Mouse (Mus musculus) liver, embryonic 14.5 days (tissue): Measurements from ENCODE around the gene Pik3ap1. TPM values are rescaled to one million over a fixed set of nuclear protein-coding genes. Genes with fewer than 3 reads are reported as not detected.
A peak's percentile ranks its signal among the peaks of the same experiment; 100 is the strongest.

Source experiments
- ATAC-seq: fragments of 200-750 bp; cut with Nextera tagmentation; 2 replicates; pipeline ENCODE4 v1.8.0; 2017; ENCODE audit warnings: moderate number of reproducible peaks, mild to moderate bottlenecking, moderate library complexity; ENCODE audit not compliant: insufficient read depth
- DNase-seq, 3 experiments: peaks; one replicate each; pipeline ENCODE4 v3.0.0-alpha.2; 2012 to 2013; ENCODE audit warnings: low read depth in 3 of 3, low spot score in 3 of 3
- H3K27ac ChIP-seq: fragments of 300-500 bp; sonication (generic); 2 replicates; pipeline ENCODE4 v1.5.1; 2014; ENCODE audit warnings: moderate library complexity, mild to moderate bottlenecking, control low read depth, inconsistent platforms
- H3K27me3 ChIP-seq: fragments of 300-500 bp; sonication (generic); 2 replicates; pipeline ENCODE4 v1.6.1; 2014; ENCODE audit warnings: mild to moderate bottlenecking, low read length, moderate library complexity; ENCODE audit not compliant: control insufficient read depth, insufficient read depth
- H3K36me3 ChIP-seq: fragments of 300-500 bp; sonication (generic); replicated peaks from 2 replicates; pipeline ENCODE4 v1.6.1; 2014; ENCODE audit warnings: low read depth; ENCODE audit not compliant: control insufficient read depth, insufficient read depth
- H3K4me1 ChIP-seq, 2 experiments: fragments of 200-500 bp in 1 of 2; fragments of 300-500 bp in 1 of 2; sonication (generic) in 1 of 2; replicated peaks; 2 replicates each; pipeline ENCODE4 v1.6.1; 2012 to 2014; ENCODE audit warnings: antibody characterized with exemption in 1 of 2, inconsistent platforms in 1 of 2, low read length in 1 of 2; ENCODE audit not compliant: control insufficient read depth in 2 of 2, insufficient read depth in 2 of 2
- H3K4me2 ChIP-seq: fragments of 300-500 bp; sonication (generic); 2 replicates; pipeline ENCODE4 v1.6.1; 2014; ENCODE audit warnings: low read depth, mild to moderate bottlenecking, control low read depth, moderate library complexity
- H3K4me3 ChIP-seq, 2 experiments: fragments of 200-500 bp in 1 of 2; fragments of 300-500 bp in 1 of 2; sonication (generic) in 1 of 2; 2 replicates each; pipeline ENCODE4 v1.5.1; 2012 to 2014; ENCODE audit warnings: low read depth in 2 of 2, low read length in 2 of 2, mild to moderate bottlenecking in 2 of 2, control low read depth in 1 of 2, inconsistent platforms in 1 of 2, moderate library complexity in 1 of 2; ENCODE audit not compliant: insufficient read depth in 1 of 2
- H3K9ac ChIP-seq: fragments of 300-500 bp; sonication (generic); replicated peaks from 2 replicates; pipeline ENCODE4 v1.6.1; 2014; ENCODE audit warnings: mild to moderate bottlenecking, control low read depth, moderate library complexity
- H3K9me3 ChIP-seq: fragments of 300-500 bp; sonication (generic); 2 replicates; pipeline ENCODE4 v1.6.1; 2016; ENCODE audit warnings: low read length, mixed read lengths; ENCODE audit not compliant: control insufficient read depth
- CTCF ChIP-seq: IDR thresholded peaks from 2 replicates; pipeline ENCODE4 v1.5.1; 2016; ENCODE audit warnings: antibody characterized with exemption, low read depth, control low read depth
- EP300 ChIP-seq: IDR thresholded peaks from 2 replicates; pipeline ENCODE4 v1.6.1; 2016; ENCODE audit warnings: antibody characterized with exemption, low read depth
- WGBS: fragments of 180-500 bp; shearing (Covaris S2); extraction: QIAGEN DNeasy Blood & Tissue Kit; methylation state at CpG from one replicate; pipeline ENCODE4 v1.1.7; 2014; ENCODE audit not compliant: insufficient replicate concordance; 5-methylcytosine and 5-hydroxymethylcytosine counted together
- polyA plus RNA-seq, 2 experiments: library from polyadenylated mRNA; depleted of rRNA in 1 of 2; stranded (reverse) in 1 of 2; unstranded in 1 of 2; fragments of >200 nt; fragmentation: Nextera tagmentation in 1 of 2; extraction: Ambion mirVana in 1 of 2; gene quantifications; 2 replicates each; pipeline versions ENCODE4 v1.2.1 to v1.2.3; 2012 to 2014

Gene Pik3ap1
- polyA plus RNA-seq, 2 experiments, result 3.8 to 4.9 TPM

- 67% methylated on average over 3 of the region's 3 CpGs for WGBS
- Histone ChIP-seq H3K4me3 (no peak overlapping the region), H3K27me3 (no peaks in the 10 kb centered on the region), H3K4me1 (peaks cover 7 to 20% of the 10 kb centered on the region in 2 experiments), H3K27ac (no peak overlapping the region), H3K9me3 (no peaks in the 10 kb centered on the region), H3K9ac (no peak overlapping the region), H3K4me2 (no peak overlapping the region), H3K36me3 (no peaks in the 10 kb centered on the region)
- no peak for TF ChIP-seq EP300
- TF ChIP-seq CTCF, result no peak
- DNase-seq, result no peak
- no peak for ATAC-seq
Observed at GRCm38 (mm10) chr19:41349624-41350023, 35.3 kb downstream of the Pik3ap1 start.

GRCm38 (mm10) chr19:41348161-41348560 is 36.7 kb downstream of the Pik3ap1 start:
- DNase-seq (no peak), ATAC-seq (no peak)
- no peaks in the 10 kb centered on the region for H3K36me3 ChIP-seq
- H3K27me3 ChIP-seq, result no peaks in the 10 kb centered on the region
- H3K4me3 ChIP-seq, result no peak overlapping the region
- no peak for TF ChIP-seq CTCF
- TF ChIP-seq EP300, result no peak
- H3K27ac ChIP-seq, result no peak overlapping the region
- H3K9me3 ChIP-seq, result no peaks in the 10 kb centered on the region
- WGBS, result 65% methylated on average over 3 of the region's 3 CpGs
- H3K9ac ChIP-seq, result no peak overlapping the region
- H3K4me1 ChIP-seq, result peaks cover 7 to 22% of the 10 kb centered on the region in 2 experiments
- no peak overlapping the region for H3K4me2 ChIP-seq

- Histone ChIP-seq H3K9ac (no peak overlapping the region), H3K27ac (no peak overlapping the region), H3K4me2 (no peak overlapping the region), H3K9me3 (no peaks in the 10 kb centered on the region), H3K4me1 (peaks cover 7 to 22% of the 10 kb centered on the region in 2 experiments), H3K27me3 (no peaks in the 10 kb centered on the region), H3K36me3 (no peaks in the 10 kb centered on the region), H3K4me3 (no peak overlapping the region)
- peak in 2 of 3 experiments; percentile 34 to 39 for DNase-seq
- 71% methylated on average over 4 of the region's 4 CpGs for WGBS
- TF ChIP-seq EP300 (no peak), CTCF (no peak)
- no peak for ATAC-seq
Observed at GRCm38 (mm10) chr19:41347326-41347725, 37.6 kb downstream of the Pik3ap1 start.

GRCm38 (mm10) chr19:41346099-41346850 is 38.6 kb downstream of the Pik3ap1 start:
- no peaks in the 10 kb centered on the region for H3K36me3 ChIP-seq
- no peak overlapping the region for H3K4me2 ChIP-seq
- H3K27ac ChIP-seq, result no peak overlapping the region
- no peak for TF ChIP-seq CTCF
- TF ChIP-seq EP300, result no peak
- WGBS, result 63% methylated on average over 11 of the region's 11 CpGs
- no peak overlapping the region for H3K4me3 ChIP-seq
- ATAC-seq, result no peak
- H3K27me3 ChIP-seq, result no peaks in the 10 kb centered on the region
- no peak overlapping the region for H3K9ac ChIP-seq
- H3K9me3 ChIP-seq, result no peaks in the 10 kb centered on the region
- H3K4me1 ChIP-seq, result peaks cover 7 to 22% of the 10 kb centered on the region in 2 experiments
- no peak for DNase-seq

GRCm38 (mm10) chr19:41345028-41345741 is 39.7 kb downstream of the Pik3ap1 start:
- H3K27ac ChIP-seq, result peak overlapping the region; percentile 33
- no peak for TF ChIP-seq EP300
- TF ChIP-seq CTCF, result no peak
- H3K9ac ChIP-seq, result no peak overlapping the region; the same call in 1 of the 2 replicates
- H3K4me3 ChIP-seq, result peak overlapping the region in 1 of 2 experiments; percentile 14; a peak in 1 of 4 replicates
- peak overlapping the region; percentile 46 for H3K4me2 ChIP-seq
- peaks cover 7 to 22% of the 10 kb centered on the region in 2 experiments for H3K4me1 ChIP-seq
- H3K9me3 ChIP-seq, result no peaks in the 10 kb centered on the region
- DNase-seq, result no peak
- WGBS, result 17% methylated on average over 11 of the region's 11 CpGs
- no peaks in the 10 kb centered on the region for H3K36me3 ChIP-seq
- peak; percentile 21; the same call in 1 of the 2 replicates for ATAC-seq
- no peaks in the 10 kb centered on the region for H3K27me3 ChIP-seq
